Mouse (Mus musculus): ENCODE measurements around the gene Zfp825. TPM values are rescaled to one million over a fixed set of nuclear protein-coding genes. Genes with fewer than 3 reads are reported as not detected.
A peak's percentile ranks its signal among the peaks of the same experiment; 100 is the strongest.
"Not testable (repeated sequence)": the region's sequence is repeated elsewhere in the genome, so short reads cannot be mapped to it uniquely, and the experiment has no call there.

The Zfp825 gene
- 1.7 and 3.5 TPM in 2 replicates for polyA plus RNA-seq (2012; rRNA removed)
- 7.8 and 8.0 TPM in 2 replicates for polyA plus RNA-seq (2014; fragmentation: Nextera tagmentation; extraction: Ambion mirVana)

DNA sequence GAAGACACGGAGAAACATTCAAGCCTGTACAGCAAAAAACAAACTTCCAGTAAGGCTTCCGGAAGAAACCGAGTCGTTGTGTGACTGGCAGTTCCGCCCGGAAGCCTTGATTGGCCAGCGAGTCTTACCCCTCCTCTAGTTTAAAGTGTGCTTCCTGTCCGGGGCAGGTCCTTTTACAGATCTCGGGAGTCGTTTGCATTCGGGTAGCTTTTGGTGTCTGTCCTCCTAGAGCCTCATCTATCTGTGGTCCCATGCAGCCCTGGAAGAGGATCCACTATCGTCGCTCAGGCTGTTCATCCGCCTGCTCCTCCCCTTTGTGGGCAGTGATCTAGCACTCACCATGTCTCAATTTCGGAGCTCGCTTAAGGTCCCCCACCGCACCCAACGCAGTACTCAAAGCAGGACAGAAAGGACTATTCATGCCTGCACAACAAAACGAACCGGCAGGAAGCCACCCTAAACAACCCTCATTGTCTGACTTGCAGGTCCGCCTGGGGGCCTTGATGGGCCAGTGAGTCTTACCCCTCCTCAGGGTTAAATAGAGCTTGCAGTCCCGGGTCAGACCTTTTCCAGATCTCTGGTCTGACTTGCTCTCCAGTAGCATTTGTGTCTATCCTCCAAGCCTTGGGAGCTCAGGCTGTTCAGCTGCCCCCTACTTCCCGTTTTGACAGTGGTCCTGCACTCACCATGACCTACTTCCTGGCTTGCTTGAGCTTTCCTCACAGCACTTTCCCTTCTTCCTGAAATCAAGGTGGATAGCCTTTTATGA lies at the start of gene Zfp825:
Zfp825 (minus strand) TSS at position 82 of the 769 bp plus-strand sequence.
- peak; percentile 65 to 70 (median 69) for DNase-seq (ENCODE audit: low read depth in 3 of 3, low spot score in 3 of 3)
- no peaks in the 10 kb centered on the region for H3K36me3 ChIP-seq (replicated peaks; ENCODE audit: control insufficient read depth, insufficient read depth, low read depth)
- no peaks in the 10 kb centered on the region for H3K27me3 ChIP-seq (ENCODE audit: control insufficient read depth, insufficient read depth, low read length)
- peaks cover 0 to 4% of the 10 kb centered on the region in 2 experiments; a peak in 2 of 4 replicates for H3K4me1 ChIP-seq (replicated peaks; ENCODE audit: control insufficient read depth in 2 of 2, insufficient read depth in 2 of 2, low read length in 1 of 2)
- H3K4me2 ChIP-seq (ENCODE audit: low read depth): peak within 1 kb of the TSS; percentile 92
- TF ChIP-seq EP300 (IDR thresholded peaks at IDR 0.05; ENCODE audit: low read depth) (no peak), CTCF (IDR thresholded peaks at IDR 0.05; ENCODE audit: low read depth) (no peak)
- no peaks in the 10 kb centered on the region for H3K9me3 ChIP-seq (ENCODE audit: control insufficient read depth, low read length)
- WGBS (ENCODE audit: insufficient replicate concordance): under 1% methylated on average over 23 of the region's 23 CpGs
- H3K4me3 ChIP-seq (ENCODE audit: insufficient read depth in 1 of 2, low read depth in 2 of 2, low read length in 2 of 2): peak within 1 kb of the TSS; percentile 75 to 97
- H3K9ac ChIP-seq (replicated peaks): peak within 1 kb of the TSS; percentile 83
- peak within 1 kb of the TSS; percentile 89 for H3K27ac ChIP-seq
- ATAC-seq (ENCODE audit: insufficient read depth): peak; percentile 95

DNA sequence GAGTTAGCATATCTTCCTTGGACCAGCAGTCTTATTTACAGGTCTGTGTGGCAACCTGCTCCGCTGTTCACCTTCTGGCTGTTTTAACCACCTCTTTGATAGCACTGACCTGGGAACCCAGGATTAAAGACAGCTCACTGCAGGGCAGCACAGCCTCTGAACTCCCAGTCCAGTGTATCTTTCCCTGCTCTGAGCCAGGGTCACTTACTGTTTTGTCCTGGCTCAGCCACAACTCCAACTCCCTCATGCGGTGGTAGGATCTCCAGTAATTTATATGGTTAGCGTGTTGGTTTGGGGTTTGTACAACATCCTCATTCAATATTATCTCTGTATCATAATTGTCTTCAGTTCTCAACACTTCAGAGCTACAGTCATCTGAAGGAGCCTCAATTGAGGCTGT lies 41.6 kb upstream of the Zfp825 start:
- not testable (repeated sequence) for H3K27ac ChIP-seq; DNase-seq (ENCODE audit: low read depth in 3 of 3, low spot score in 3 of 3); H3K4me3 ChIP-seq (ENCODE audit: insufficient read depth in 1 of 2, low read depth in 2 of 2, low read length in 2 of 2); H3K4me2 ChIP-seq (ENCODE audit: low read depth); H3K36me3 ChIP-seq (replicated peaks; ENCODE audit: control insufficient read depth, insufficient read depth, low read depth); H3K27me3 ChIP-seq (ENCODE audit: control insufficient read depth, insufficient read depth, low read length); H3K9ac ChIP-seq (replicated peaks); H3K4me1 ChIP-seq (replicated peaks; ENCODE audit: control insufficient read depth in 2 of 2, insufficient read depth in 2 of 2, low read length in 1 of 2); H3K9me3 ChIP-seq (ENCODE audit: control insufficient read depth, low read length); ATAC-seq (ENCODE audit: insufficient read depth)
- 74% methylated on average over 3 of the region's 3 CpGs for WGBS (ENCODE audit: insufficient replicate concordance)

DNA sequence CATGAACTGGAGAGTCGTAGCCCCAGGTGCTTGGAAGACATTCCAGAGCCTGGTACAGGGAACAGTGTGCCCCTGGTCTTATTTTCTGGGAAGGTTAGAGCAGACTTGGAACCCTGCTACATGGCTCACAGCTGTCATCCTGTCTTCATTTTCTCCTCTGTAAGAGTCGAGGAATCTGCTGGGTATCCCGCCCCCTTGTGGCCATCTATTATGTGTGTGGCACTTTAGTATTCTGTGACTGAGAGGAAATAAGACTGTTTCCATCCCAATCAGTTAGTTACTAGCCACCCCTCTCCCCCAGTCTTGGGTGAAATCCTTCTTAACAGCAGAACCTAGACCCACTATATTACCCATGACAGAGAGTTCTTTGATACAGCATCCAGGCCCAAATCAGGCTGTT lies 41.1 kb upstream of the Zfp825 start:
- WGBS (ENCODE audit: insufficient replicate concordance): 10% methylated on average over 3 of the region's 3 CpGs
- not testable (repeated sequence) for ATAC-seq (ENCODE audit: insufficient read depth); H3K4me2 ChIP-seq (ENCODE audit: low read depth); H3K27me3 ChIP-seq (ENCODE audit: control insufficient read depth, insufficient read depth, low read length); H3K9ac ChIP-seq (replicated peaks); H3K36me3 ChIP-seq (replicated peaks; ENCODE audit: control insufficient read depth, insufficient read depth, low read depth); H3K27ac ChIP-seq; H3K9me3 ChIP-seq (ENCODE audit: control insufficient read depth, low read length); H3K4me3 ChIP-seq (ENCODE audit: insufficient read depth in 1 of 2, low read depth in 2 of 2, low read length in 2 of 2); H3K4me1 ChIP-seq (replicated peaks; ENCODE audit: control insufficient read depth in 2 of 2, insufficient read depth in 2 of 2, low read length in 1 of 2)
- peak; percentile 66 for TF ChIP-seq CTCF (IDR thresholded peaks at IDR 0.05; ENCODE audit: low read depth)
- DNase-seq (ENCODE audit: low read depth in 3 of 3, low spot score in 3 of 3): peak in 2 of 3 experiments; percentile 17 to 26

DNA sequence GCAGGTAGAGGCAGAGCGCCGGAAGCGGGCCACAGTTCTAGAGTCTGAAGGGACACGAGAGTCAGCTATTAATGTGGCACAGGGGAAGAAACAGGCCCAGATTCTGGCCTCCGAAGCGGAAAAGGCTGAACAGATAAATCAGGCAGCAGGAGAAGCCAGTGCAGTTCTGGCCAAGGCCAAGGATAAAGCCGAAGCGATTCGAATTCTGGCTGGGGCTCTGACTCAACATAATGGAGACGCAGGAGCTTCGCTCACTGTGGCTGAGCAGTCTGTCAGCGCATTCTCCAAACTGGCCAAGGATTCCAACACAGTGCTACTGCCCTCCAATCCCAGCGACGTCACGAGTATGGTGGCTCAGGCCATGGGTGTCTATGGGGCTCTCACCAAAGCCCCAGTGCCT lies 40.3 kb upstream of the Zfp825 start:
- Histone ChIP-seq H3K9me3 (ENCODE audit: control insufficient read depth, low read length) (no peaks in the 10 kb centered on the region), H3K9ac (replicated peaks) (no peak overlapping the region), H3K4me1 (replicated peaks; ENCODE audit: control insufficient read depth in 2 of 2, insufficient read depth in 2 of 2, low read length in 1 of 2) (no peaks in the 10 kb centered on the region), H3K27me3 (ENCODE audit: control insufficient read depth, insufficient read depth, low read length) (no peaks in the 10 kb centered on the region), H3K27ac (no peak overlapping the region), H3K4me2 (ENCODE audit: low read depth) (no peak overlapping the region), H3K36me3 (replicated peaks; ENCODE audit: control insufficient read depth, insufficient read depth, low read depth) (no peaks in the 10 kb centered on the region), H3K4me3 (ENCODE audit: insufficient read depth in 1 of 2, low read depth in 2 of 2, low read length in 2 of 2) (no peak overlapping the region)
- DNase-seq (ENCODE audit: low read depth in 3 of 3, low spot score in 3 of 3) (no peak), ATAC-seq (ENCODE audit: insufficient read depth) (no peak)
- 80% methylated on average over 15 of the region's 15 CpGs for WGBS (ENCODE audit: insufficient replicate concordance)
- TF ChIP-seq EP300 (IDR thresholded peaks at IDR 0.05; ENCODE audit: low read depth) (no peak), CTCF (IDR thresholded peaks at IDR 0.05; ENCODE audit: low read depth) (no peak)

DNA sequence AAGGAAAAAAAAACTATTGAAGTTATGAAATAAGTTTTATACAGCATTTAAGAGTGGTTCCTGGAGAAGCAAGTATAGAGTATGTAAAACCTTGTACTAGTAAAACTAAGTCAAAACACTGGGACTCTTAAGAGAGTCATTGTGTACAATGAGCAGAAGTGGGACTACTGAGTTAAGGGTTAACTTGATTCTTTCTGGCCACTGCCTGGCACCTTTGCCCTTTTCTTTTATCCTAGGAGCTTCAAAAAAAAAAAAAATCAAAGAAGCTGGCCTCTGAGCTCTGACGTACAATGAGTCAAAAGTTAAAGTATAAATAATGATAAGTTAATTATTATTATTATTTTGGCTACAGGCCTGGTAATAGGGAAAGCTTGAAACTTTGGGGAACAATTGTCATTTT lies 37.5 kb upstream of the Zfp825 start:
- not testable (repeated sequence) for H3K27me3 ChIP-seq (ENCODE audit: control insufficient read depth, insufficient read depth, low read length); H3K36me3 ChIP-seq (replicated peaks; ENCODE audit: control insufficient read depth, insufficient read depth, low read depth); H3K27ac ChIP-seq; H3K9ac ChIP-seq (replicated peaks); H3K9me3 ChIP-seq (ENCODE audit: control insufficient read depth, low read length); ATAC-seq (ENCODE audit: insufficient read depth); H3K4me3 ChIP-seq (ENCODE audit: insufficient read depth in 1 of 2, low read depth in 2 of 2, low read length in 2 of 2); H3K4me1 ChIP-seq (replicated peaks; ENCODE audit: control insufficient read depth in 2 of 2, insufficient read depth in 2 of 2, low read length in 1 of 2); DNase-seq (ENCODE audit: low read depth in 3 of 3, low spot score in 3 of 3); H3K4me2 ChIP-seq (ENCODE audit: low read depth)
- 46% methylated on average over 1 of the region's 1 CpGs for WGBS (ENCODE audit: insufficient replicate concordance)

DNA sequence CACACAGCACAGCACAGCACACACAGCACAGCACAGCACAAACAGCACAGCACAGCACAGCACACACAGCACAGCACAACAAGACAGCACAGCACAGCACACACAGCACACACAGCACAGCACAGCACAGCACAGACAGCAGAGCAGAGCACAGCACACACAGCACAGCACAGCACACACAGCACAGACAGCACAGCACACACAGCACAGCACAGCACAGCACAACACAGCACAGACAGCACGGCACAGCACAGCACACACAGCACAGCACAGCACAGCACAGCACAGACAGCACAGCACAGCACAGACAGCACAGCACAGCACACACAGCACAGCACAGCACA lies 35.6 kb upstream of the Zfp825 start:
- not testable (repeated sequence) for H3K4me3 ChIP-seq (ENCODE audit: insufficient read depth in 1 of 2, low read depth in 2 of 2, low read length in 2 of 2); H3K9me3 ChIP-seq (ENCODE audit: control insufficient read depth, low read length); DNase-seq (ENCODE audit: low read depth in 3 of 3, low spot score in 3 of 3); H3K27me3 ChIP-seq (ENCODE audit: control insufficient read depth, insufficient read depth, low read length); H3K4me2 ChIP-seq (ENCODE audit: low read depth); H3K36me3 ChIP-seq (replicated peaks; ENCODE audit: control insufficient read depth, insufficient read depth, low read depth); H3K4me1 ChIP-seq (replicated peaks; ENCODE audit: control insufficient read depth in 2 of 2, insufficient read depth in 2 of 2, low read length in 1 of 2); H3K27ac ChIP-seq; H3K9ac ChIP-seq (replicated peaks)
- 0 out of 2 replicates have a peak, but pooled peaks have one; percentile 8 for ATAC-seq (ENCODE audit: insufficient read depth)
- WGBS (ENCODE audit: insufficient replicate concordance): 38% methylated on average over 1 of the region's 1 CpGs

DNA sequence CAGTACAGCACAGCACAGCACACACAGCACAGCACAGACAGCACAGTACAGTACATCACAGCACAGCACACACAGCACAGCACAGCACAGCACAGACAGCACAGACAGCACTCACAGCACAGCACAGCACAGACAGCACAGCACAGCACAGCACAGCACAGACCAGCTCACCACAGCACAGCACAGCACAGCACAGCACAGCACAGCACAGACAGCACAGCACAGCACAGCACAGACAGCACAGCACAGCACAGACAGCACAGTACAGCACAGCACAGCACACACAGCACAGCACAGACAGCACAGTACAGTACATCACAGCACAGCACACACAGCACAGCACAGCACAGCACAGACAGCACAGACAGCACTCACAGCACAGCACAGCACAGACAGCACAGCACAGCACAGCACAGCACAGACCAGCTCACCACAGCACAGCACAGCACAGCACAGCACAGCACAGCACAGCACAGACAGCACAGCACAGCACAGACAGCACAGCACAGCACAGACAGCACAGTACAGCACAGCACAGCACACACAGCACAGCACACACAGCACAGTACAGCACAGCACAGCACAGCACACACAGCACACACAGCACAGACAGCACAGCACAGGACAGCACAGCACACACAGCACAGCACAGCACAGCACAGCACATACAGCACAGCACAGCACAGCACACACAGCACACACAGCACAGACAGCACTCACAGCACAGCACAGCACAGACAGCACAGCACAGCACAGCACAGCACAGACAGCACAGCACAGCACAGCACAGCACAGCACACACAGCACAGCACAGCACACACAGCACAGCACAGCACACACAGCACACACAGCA lies 35.0 kb upstream of the Zfp825 start:
- not testable (repeated sequence) for H3K4me3 ChIP-seq (ENCODE audit: insufficient read depth in 1 of 2, low read depth in 2 of 2, low read length in 2 of 2); H3K4me2 ChIP-seq (ENCODE audit: low read depth); H3K9me3 ChIP-seq (ENCODE audit: control insufficient read depth, low read length); DNase-seq (ENCODE audit: low read depth in 3 of 3, low spot score in 3 of 3); H3K27ac ChIP-seq; H3K27me3 ChIP-seq (ENCODE audit: control insufficient read depth, insufficient read depth, low read length); H3K36me3 ChIP-seq (replicated peaks; ENCODE audit: control insufficient read depth, insufficient read depth, low read depth); H3K4me1 ChIP-seq (replicated peaks; ENCODE audit: control insufficient read depth in 2 of 2, insufficient read depth in 2 of 2, low read length in 1 of 2); H3K9ac ChIP-seq (replicated peaks)
- ATAC-seq (ENCODE audit: insufficient read depth): 0 out of 2 replicates have a peak, but pooled peaks have one; percentile 26

All from liver, embryonic 14.5 days (tissue).